Mouse (Mus musculus) MEL (cell line): Measurements from ENCODE around the gene Sema6b. TPM values are rescaled to one million over a fixed set of nuclear protein-coding genes. Genes with fewer than 3 reads are reported as not detected.
A peak's percentile ranks its signal among the peaks of the same experiment; 100 is the strongest.

Source experiments
- DNase-seq: peaks from one replicate; pipeline ENCODE4 v3.0.0; 2011; ENCODE audit warnings: low read depth, low spot score
- H3K27ac ChIP-seq: 2 replicates; pipeline ENCODE4 v1.5.1; 2012; ENCODE audit warnings: low read depth, mild to moderate bottlenecking, control low read depth, low read length, moderate library complexity; ENCODE audit not compliant: control insufficient read depth
- H3K27me3 ChIP-seq, 2 experiments: fragments of 150-350 bp in 1 of 2; sonication (generic) in 1 of 2; 2 replicates each; pipeline ENCODE4 v1.6.1; 2012; ENCODE audit warnings: low read length in 2 of 2, mild to moderate bottlenecking in 2 of 2, improper control_type of control experiment in 1 of 2, moderate library complexity in 1 of 2; ENCODE audit not compliant: insufficient read depth in 2 of 2, control insufficient read depth in 1 of 2
- H3K36me3 ChIP-seq, 2 experiments: 2 replicates each; pipeline ENCODE4 v1.6.1; 2012 to 2014; ENCODE audit warnings: low read length in 2 of 2, improper control_type of control experiment in 1 of 2, inconsistent platforms in 1 of 2, mild to moderate bottlenecking in 1 of 2; ENCODE audit not compliant: insufficient read depth in 2 of 2, control insufficient read depth in 1 of 2
- H3K4me1 ChIP-seq, 2 experiments: fragments of 150-350 bp in 1 of 2; sonication (generic) in 1 of 2; 2 replicates each; pipeline ENCODE4 v1.6.1; 2012; ENCODE audit warnings: low read length in 2 of 2, improper control_type of control experiment in 1 of 2, mild to moderate bottlenecking in 1 of 2; ENCODE audit not compliant: insufficient read depth in 2 of 2, control insufficient read depth in 1 of 2
- H3K4me3 ChIP-seq, 2 experiments: fragments of 150-350 bp in 1 of 2; sonication (generic) in 1 of 2; 2 replicates each; pipeline ENCODE4 v1.5.1; 2012; ENCODE audit warnings: low read depth in 2 of 2, low read length in 2 of 2, mild to moderate bottlenecking in 2 of 2, moderate library complexity in 2 of 2, control low read depth in 1 of 2, improper control_type of control experiment in 1 of 2; ENCODE audit not compliant: control insufficient read depth in 1 of 2, insufficient read depth in 1 of 2
- H3K79me2 ChIP-seq: 2 replicates; pipeline ENCODE4 v1.6.1; 2012; ENCODE audit warnings: mild to moderate bottlenecking, low read length, moderate library complexity; ENCODE audit not compliant: control insufficient read depth, poor library complexity, insufficient read depth
- H3K9ac ChIP-seq: 2 replicates; pipeline ENCODE4 v1.6.1; 2012; ENCODE audit warnings: low read depth, mild to moderate bottlenecking, control low read depth, low read length, moderate library complexity; ENCODE audit not compliant: control insufficient read depth, poor library complexity, severe bottlenecking
- H3K9me3 ChIP-seq: fragments of 150-350 bp; sonication (generic); replicated peaks from 2 replicates; pipeline ENCODE4 v1.6.1; 2012; ENCODE audit warnings: mild to moderate bottlenecking, low read length, improper control_type of control experiment, moderate library complexity; ENCODE audit not compliant: insufficient read depth
- BHLHE40 ChIP-seq: IDR thresholded peaks from 2 replicates; pipeline ENCODE4 v1.6.1; 2012; ENCODE audit warnings: low read depth, mild to moderate bottlenecking, inconsistent platforms, low read length, improper control_type of control experiment, borderline replicate concordance
- CHD1 ChIP-seq: IDR thresholded peaks from 2 replicates; pipeline ENCODE4 v1.6.1; 2012; ENCODE audit warnings: low read depth, mild to moderate bottlenecking, inconsistent platforms, low read length, improper control_type of control experiment
- CHD2 ChIP-seq: IDR thresholded peaks from 2 replicates; pipeline ENCODE4 v1.6.1; 2011; ENCODE audit warnings: low read length, improper control_type of control experiment
- CTCF ChIP-seq, 3 experiments: IDR thresholded peaks in 2 of 3; conservative IDR thresholded peaks in 1 of 3; 2 replicates each; pipeline ENCODE4 v1.5.1; 2011 to 2012; ENCODE audit warnings: low read length in 3 of 3, low read depth in 2 of 3, mild to moderate bottlenecking in 2 of 3, improper control_type of control experiment in 1 of 3, inconsistent platforms in 1 of 3, mixed read lengths in 1 of 3, moderate library complexity in 1 of 3; ENCODE audit not compliant: control insufficient read depth in 1 of 3, insufficient read depth in 1 of 3, poor library complexity in 1 of 3, severe bottlenecking in 1 of 3
- E2F4 ChIP-seq: IDR thresholded peaks from 2 replicates; pipeline ENCODE4 v1.6.1; 2011; ENCODE audit warnings: low read depth, low read length, improper control_type of control experiment, borderline replicate concordance
- ELF1 ChIP-seq: IDR thresholded peaks from 2 replicates; pipeline ENCODE4 v1.6.1; 2014; ENCODE audit warnings: low read depth, mild to moderate bottlenecking, inconsistent platforms, low read length, improper control_type of control experiment, moderate library complexity
- ETS1 ChIP-seq: IDR thresholded peaks from 2 replicates; pipeline ENCODE4 v1.6.1; 2012; ENCODE audit warnings: low read depth, mild to moderate bottlenecking, inconsistent platforms, low read length, improper control_type of control experiment, moderate library complexity
- GABPA ChIP-seq: IDR thresholded peaks from 2 replicates; pipeline ENCODE4 v1.6.1; 2012; ENCODE audit warnings: low read depth, mild to moderate bottlenecking, inconsistent platforms, low read length, improper control_type of control experiment, moderate library complexity
- GATA1 ChIP-seq: IDR thresholded peaks from 2 replicates; pipeline ENCODE4 v1.6.1; 2011; ENCODE audit warnings: low read depth, low read length, improper control_type of control experiment
- HCFC1 ChIP-seq: IDR thresholded peaks from 2 replicates; pipeline ENCODE4 v1.6.1; 2012; ENCODE audit warnings: low read depth, mild to moderate bottlenecking, inconsistent platforms, low read length, improper control_type of control experiment, moderate library complexity
- KAT2A ChIP-seq: conservative IDR thresholded peaks from 2 replicates; pipeline ENCODE4 v1.6.1; 2012; ENCODE audit warnings: low read depth, low read length, improper control_type of control experiment, inconsistent platforms
- MAZ ChIP-seq: IDR thresholded peaks from 2 replicates; pipeline ENCODE4 v1.6.1; 2012; ENCODE audit warnings: low read depth, mild to moderate bottlenecking, inconsistent platforms, low read length, improper control_type of control experiment
- MXI1 ChIP-seq: IDR thresholded peaks from 2 replicates; pipeline ENCODE4 v1.6.1; 2011; ENCODE audit warnings: mild to moderate bottlenecking, low read depth, low read length, improper control_type of control experiment
- MYB ChIP-seq: IDR thresholded peaks from 2 replicates; pipeline ENCODE4 v1.6.1; 2011; ENCODE audit warnings: mild to moderate bottlenecking, low read depth, low read length, improper control_type of control experiment
- MYC ChIP-seq: IDR thresholded peaks from 2 replicates; pipeline ENCODE4 v1.6.1; 2011; ENCODE audit warnings: low read depth, mild to moderate bottlenecking, low read length, improper control_type of control experiment, moderate library complexity
- NELFE ChIP-seq: IDR thresholded peaks from 2 replicates; pipeline ENCODE4 v1.6.1; 2011; ENCODE audit warnings: low read depth, low read length, improper control_type of control experiment
- NRF1 ChIP-seq: IDR thresholded peaks from 2 replicates; pipeline ENCODE4 v1.6.1; 2014; ENCODE audit warnings: low read depth, mild to moderate bottlenecking, inconsistent platforms, low read length, improper control_type of control experiment, moderate library complexity; ENCODE audit not compliant: poor library complexity, insufficient read depth, severe bottlenecking
- POLR2A ChIP-seq, 2 experiments: IDR thresholded peaks; 2 replicates each; pipeline ENCODE4 v1.6.1; 2011 to 2012; ENCODE audit warnings: low read length in 2 of 2, mild to moderate bottlenecking in 2 of 2, control low read depth in 1 of 2, improper control_type of control experiment in 1 of 2, low read depth in 1 of 2, moderate library complexity in 1 of 2; ENCODE audit not compliant: control insufficient read depth in 1 of 2, insufficient read depth in 1 of 2, poor library complexity in 1 of 2
- POLR2AphosphoS2 ChIP-seq: IDR thresholded peaks from 2 replicates; pipeline ENCODE4 v1.6.1; 2011; ENCODE audit warnings: low read length, improper control_type of control experiment
- POLR2AphosphoS5 ChIP-seq: IDR thresholded peaks from 2 replicates; pipeline ENCODE4 v1.6.1; 2012; ENCODE audit warnings: low read depth, borderline replicate concordance, mild to moderate bottlenecking, inconsistent platforms, low read length, moderate library complexity, mixed read lengths
- RCOR1 ChIP-seq: IDR thresholded peaks from 2 replicates; pipeline ENCODE4 v1.6.1; 2012; ENCODE audit warnings: low read depth, mild to moderate bottlenecking, inconsistent platforms, low read length, improper control_type of control experiment
- SIN3A ChIP-seq: IDR thresholded peaks from 2 replicates; pipeline ENCODE4 v1.6.1; 2012; ENCODE audit warnings: low read length, improper control_type of control experiment, inconsistent platforms
- SMC3 ChIP-seq: IDR thresholded peaks from 2 replicates; pipeline ENCODE4 v1.6.1; 2011; ENCODE audit warnings: low read depth, low read length, improper control_type of control experiment
- TAL1 ChIP-seq: IDR thresholded peaks from 2 replicates; pipeline ENCODE4 v1.6.1; 2012; ENCODE audit warnings: mild to moderate bottlenecking, inconsistent platforms, low read length, moderate library complexity, mixed read lengths
- TBP ChIP-seq: IDR thresholded peaks from 2 replicates; pipeline ENCODE4 v1.8.0; 2011; ENCODE audit warnings: low read depth, low read length, improper control_type of control experiment
- UBTF ChIP-seq: IDR thresholded peaks from 2 replicates; pipeline ENCODE4 v1.6.1; 2012; ENCODE audit warnings: low read depth, mild to moderate bottlenecking, inconsistent platforms, low read length, improper control_type of control experiment, moderate library complexity, borderline replicate concordance; ENCODE audit not compliant: insufficient read depth
- USF1 ChIP-seq: IDR thresholded peaks from 2 replicates; pipeline ENCODE4 v1.6.1; 2014; ENCODE audit warnings: low read depth, mild to moderate bottlenecking, inconsistent platforms, low read length, improper control_type of control experiment, moderate library complexity
- USF2 ChIP-seq, 2 experiments: IDR thresholded peaks; 2 replicates each; pipeline ENCODE4 v1.6.1; 2011 to 2012; ENCODE audit warnings: improper control_type of control experiment in 2 of 2, low read length in 2 of 2, borderline replicate concordance in 1 of 2, inconsistent platforms in 1 of 2, low read depth in 1 of 2, mild to moderate bottlenecking in 1 of 2; ENCODE audit not compliant: insufficient read depth in 1 of 2
- ZKSCAN1 ChIP-seq: IDR thresholded peaks from 2 replicates; pipeline ENCODE4 v1.6.1; 2012; ENCODE audit warnings: low read depth, mild to moderate bottlenecking, inconsistent platforms, low read length, improper control_type of control experiment, moderate library complexity
- ZMIZ1 ChIP-seq: IDR thresholded peaks from 2 replicates; pipeline ENCODE4 v1.6.1; 2012; ENCODE audit warnings: low read depth, mild to moderate bottlenecking, inconsistent platforms, low read length, improper control_type of control experiment, moderate library complexity
- ZNF384 ChIP-seq: IDR thresholded peaks from 2 replicates; pipeline ENCODE4 v1.6.1; 2012; ENCODE audit warnings: low read depth, mild to moderate bottlenecking, inconsistent platforms, low read length, improper control_type of control experiment
- polyA plus RNA-seq, 2 experiments: library from polyadenylated mRNA; stranded (reverse) in 1 of 2; unstranded in 1 of 2; fragments of >175 nt in 1 of 2; fragments of >200 nt in 1 of 2; gene quantifications; 2 replicates each; pipeline versions ENCODE4 v1.2.1 to v1.2.4; 2012; ENCODE audit warnings: low replicate concordance in 2 of 2, low read depth in 1 of 2; ENCODE audit not compliant: insufficient read length in 2 of 2, insufficient read depth in 1 of 2, missing spikeins in 1 of 2
- total RNA-seq: library from RNA; depleted of rRNA; stranded (reverse); fragments of 300-350 nt; gene quantifications from 2 replicates; pipeline ENCODE4 v1.2.3, GENCODE M21; 2012

Gene Sema6b
- total and polyA plus RNA-seq, 3 experiments: 7.7 to 16.8 TPM; not detected in 1

DNA sequence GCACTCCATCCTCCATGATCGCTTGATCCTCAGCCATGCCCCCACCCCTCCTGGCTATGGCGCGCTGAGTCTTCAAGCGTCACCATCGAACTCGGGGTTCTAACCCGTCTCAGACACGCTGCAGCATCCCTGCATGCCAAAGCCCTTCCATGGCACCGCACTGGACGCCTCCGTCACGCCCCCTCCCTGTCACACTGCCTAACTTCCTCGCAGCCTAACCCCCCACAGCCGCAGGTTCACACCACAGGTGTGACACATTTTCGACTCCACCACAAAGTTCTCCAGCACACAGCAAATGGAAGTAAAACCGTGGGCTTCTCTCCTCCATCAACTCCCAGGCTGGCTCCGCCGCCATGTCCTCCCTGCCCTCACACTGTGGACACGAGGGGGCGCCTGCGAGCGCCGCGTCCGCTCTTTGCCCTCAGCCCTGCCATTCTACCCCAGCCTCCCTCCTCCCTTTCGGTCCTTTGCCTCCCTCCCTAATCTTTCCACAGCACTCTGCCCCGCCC, 5.6 kb downstream of the Sema6b start (continued):
- no peak for TF ChIP-seq USF2 (IDR thresholded peaks at IDR 0.05; ENCODE audit: borderline replicate concordance in 1 of 2, insufficient read depth in 1 of 2, low read depth in 1 of 2, low read length in 2 of 2)
- no peak for TF ChIP-seq POLR2A (IDR thresholded peaks at IDR 0.05; ENCODE audit: control insufficient read depth in 1 of 2, insufficient read depth in 1 of 2, low read depth in 1 of 2, low read length in 2 of 2, poor library complexity in 1 of 2)
- TF ChIP-seq CHD1: no peak
- TF ChIP-seq MYC: no peak
- TF ChIP-seq HCFC1: no peak
- TF ChIP-seq CTCF (IDR thresholded peaks at IDR 0.05 in 2 of 3, conservative IDR thresholded peaks at IDR 0.05 in 1 of 3; ENCODE audit: control insufficient read depth in 1 of 3, insufficient read depth in 1 of 3, low read depth in 2 of 3, low read length in 3 of 3, poor library complexity in 1 of 3, severe bottlenecking in 1 of 3): peak; percentile 86 to 95 (median 88)
- TF ChIP-seq MXI1: no peak
- TF ChIP-seq SMC3: peak; percentile 81
- no peak for TF ChIP-seq ZKSCAN1
- TF ChIP-seq POLR2AphosphoS5: no peak

DNA sequence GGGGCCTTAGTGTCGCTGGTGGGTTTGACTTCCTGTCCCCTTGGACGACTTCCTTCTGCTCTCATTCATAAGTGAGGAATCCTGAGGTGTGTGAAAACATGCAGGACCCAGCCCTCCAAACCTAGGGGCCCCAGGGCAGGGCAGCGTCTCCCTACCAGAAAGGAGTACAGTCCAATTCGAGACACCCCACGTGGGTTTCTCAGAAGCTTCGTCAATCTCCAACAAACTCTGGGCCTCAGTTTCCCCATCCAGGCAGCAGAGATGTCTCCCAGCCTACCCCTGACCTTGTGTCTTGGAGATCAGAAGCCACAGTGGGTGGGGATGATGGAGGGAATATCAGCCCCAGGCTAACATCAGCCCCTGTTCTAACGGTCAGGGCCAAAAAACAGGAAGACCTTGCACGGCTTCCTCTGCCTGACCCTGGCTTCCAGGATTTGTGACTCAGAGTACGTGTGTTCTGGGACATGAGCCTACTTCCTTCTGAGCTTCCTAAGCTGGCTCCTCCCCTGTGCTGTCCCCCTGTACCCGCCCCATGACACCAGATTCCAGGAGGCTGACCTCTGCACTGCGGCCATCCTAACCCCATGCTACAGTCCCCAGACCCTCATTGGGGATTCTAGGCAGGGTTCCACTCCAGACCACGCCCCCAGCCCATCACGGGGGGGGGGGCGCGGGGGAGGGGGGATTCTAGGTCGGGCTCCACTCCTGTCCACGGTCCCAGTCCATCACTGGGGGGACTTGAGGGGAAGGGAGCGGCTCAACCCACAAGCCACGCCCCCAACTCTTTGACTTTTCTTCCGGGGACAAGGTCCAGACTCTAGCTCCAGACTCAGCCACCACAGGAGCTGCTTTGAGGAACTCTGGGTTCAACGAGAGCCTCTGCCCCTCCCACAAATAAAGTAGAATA, 6.4 kb downstream of the Sema6b start:
- Histone ChIP-seq H3K27me3 (no peaks in the 10 kb centered on the region), H3K27ac (peak overlapping the region; percentile 73), H3K4me1 (peaks cover 0 to 3% of the 10 kb centered on the region in 2 experiments; a peak in 2 of 4 replicates), H3K9me3 (no peaks in the 10 kb centered on the region), H3K4me3 (peak overlapping the region; percentile 45 to 52), H3K79me2 (no peaks in the 10 kb centered on the region), H3K36me3 (peaks cover 0 to 2% of the 10 kb centered on the region in 2 experiments; a peak in 1 of 4 replicates), H3K9ac (peak overlapping the region; percentile 68)
- DNase-seq: peak; percentile 79
- TF ChIP-seq USF2 (IDR thresholded peaks at IDR 0.05; ENCODE audit: borderline replicate concordance in 1 of 2, insufficient read depth in 1 of 2, low read depth in 1 of 2, low read length in 2 of 2) (no peak), MYB (0 out of 2 replicates have a peak, but pooled peaks have one; percentile 7), HCFC1 (no peak), TAL1 (no peak), ELF1 (no peak), ZNF384 (no peak), POLR2A (IDR thresholded peaks at IDR 0.05; ENCODE audit: control insufficient read depth in 1 of 2, insufficient read depth in 1 of 2, low read depth in 1 of 2, low read length in 2 of 2, poor library complexity in 1 of 2) (peak; percentile 34 to 48; a peak in 1 of 4 replicates), CTCF (IDR thresholded peaks at IDR 0.05 in 2 of 3, conservative IDR thresholded peaks at IDR 0.05 in 1 of 3; ENCODE audit: control insufficient read depth in 1 of 3, insufficient read depth in 1 of 3, low read depth in 2 of 3, low read length in 3 of 3, poor library complexity in 1 of 3, severe bottlenecking in 1 of 3) (no peak), SIN3A (peak; percentile 15; the same call in 1 of the 2 replicates), GABPA (no peak), E2F4 (no peak), KAT2A (no peak), NRF1 (no peak), CHD1 (no peak), GATA1 (no peak), UBTF (no peak), MXI1 (peak; percentile 54; the same call in 1 of the 2 replicates), POLR2AphosphoS5 (no peak), POLR2AphosphoS2 (no peak), ETS1 (0 out of 2 replicates have a peak, but pooled peaks have one; percentile 3), USF1 (no peak), RCOR1 (no peak), TBP (no peak), MAZ (no peak), NELFE (peak; percentile 45), BHLHE40 (no peak), ZMIZ1 (no peak), CHD2 (no peak)
